Mouse (Mus musculus) heart, adult 2 months (tissue): Measurements from ENCODE around the gene Kif28. TPM values are rescaled to one million over a fixed set of nuclear protein-coding genes. Genes with fewer than 3 reads are reported as not detected.

Experiments
- DNase-seq, 2 experiments: peaks; one replicate each; pipeline ENCODE4 v3.0.0; 2021
- H3K27ac ChIP-seq: fragments of 200-600 bp; 2 replicates; pipeline ENCODE4 v1.8.1; 2022
- H3K27me3 ChIP-seq: fragments of 200-500 bp; 2 replicates; pipeline ENCODE4 v1.6.1; 2012; ENCODE audit warnings: mild to moderate bottlenecking, low read length, inconsistent platforms, mixed read lengths; ENCODE audit not compliant: control insufficient read depth, insufficient read depth
- H3K36me3 ChIP-seq: fragments of 200-500 bp; 2 replicates; pipeline ENCODE4 v1.6.1; 2012; ENCODE audit warnings: low read length, inconsistent platforms; ENCODE audit not compliant: control insufficient read depth, insufficient read depth
- H3K4me1 ChIP-seq: fragments of 200-500 bp; 2 replicates; pipeline ENCODE4 v1.6.1; 2011; ENCODE audit warnings: low read length; ENCODE audit not compliant: control insufficient read depth, insufficient read depth
- H3K4me3 ChIP-seq: fragments of 200-600 bp; 2 replicates; pipeline ENCODE4 v1.8.1; 2022
- H3K79me2 ChIP-seq: fragments of 200-500 bp; replicated peaks from 2 replicates; pipeline ENCODE4 v1.6.1; 2012; ENCODE audit warnings: mild to moderate bottlenecking, inconsistent platforms, low read length, moderate library complexity, mixed read lengths; ENCODE audit not compliant: control insufficient read depth, insufficient read depth
- H3K9ac ChIP-seq: fragments of 200-500 bp; 2 replicates; pipeline ENCODE4 v1.6.1; 2012; ENCODE audit warnings: low read depth, mild to moderate bottlenecking, control low read depth, inconsistent platforms, low read length, mixed read lengths
- CTCF ChIP-seq: fragments of 200-600 bp; IDR thresholded peaks from 2 replicates; pipeline ENCODE4 v1.8.1; 2022; ENCODE audit warnings: antibody characterized with exemption, mild to moderate bottlenecking, moderate library complexity
- EP300 ChIP-seq: fragments of 200-500 bp; IDR thresholded peaks from 2 replicates; pipeline ENCODE4 v1.6.1; 2011; ENCODE audit warnings: low read depth, low read length, control low read depth; ENCODE audit not compliant: insufficient read depth
- POLR2A ChIP-seq: fragments of 200-500 bp; IDR thresholded peaks from 2 replicates; pipeline ENCODE4 v1.6.1; 2011; ENCODE audit warnings: mild to moderate bottlenecking, low read depth, low read length, control low read depth; ENCODE audit not compliant: insufficient read depth
- WGBS: fragments of 180-500 bp; shearing (Covaris S2); methylation state at CpG from one replicate; pipeline ENCODE4 v1.1.7; 2018; 5-methylcytosine and 5-hydroxymethylcytosine counted together
- intact Hi-C: fragments of 180-260 bp; cut with DNase I; formaldehyde crosslinking; loops from one replicate; pipeline ENCODE4 v1.15.1; 2025
- polyA plus RNA-seq: library from polyadenylated mRNA; depleted of rRNA; stranded (reverse); fragments of >200 nt; gene quantifications from 2 replicates; pipeline ENCODE4 v1.2.3, GENCODE M21; 2012
- total RNA-seq, 2 experiments: library from RNA; stranded (reverse); gene quantifications; 2 replicates each; pipeline ENCODE4 v1.2.3; 2021

Gene Kif28
- total and polyA plus RNA-seq, 3 experiments = 0.25 to 0.66 (median 0.47) TPM

- TF ChIP-seq CTCF (no peak), POLR2A (no peak), EP300 (no peak)
- H3K27ac ChIP-seq = no peak overlapping the region
- H3K36me3 ChIP-seq = no peaks in the 10 kb centered on the region
- H3K4me3 ChIP-seq = no peak overlapping the region
- H3K9ac ChIP-seq = no peak overlapping the region
- 51% methylated on average over 6 of the region's 6 CpGs for WGBS
- H3K27me3 ChIP-seq = no peaks in the 10 kb centered on the region
- DNase-seq = no peak
- no peaks in the 10 kb centered on the region; the same call in 1 of the 2 replicates for H3K4me1 ChIP-seq
- no peaks in the 10 kb centered on the region for H3K79me2 ChIP-seq
- intact Hi-C loops = no loop called here
Measured at GRCm38 (mm10) chr1:179689479-179689878, 55.6 kb downstream of the Kif28 start.

GRCm38 (mm10) chr1:179688914-179689313 lies 56.2 kb downstream of the Kif28 start:
- 76% methylated on average over 5 of the region's 5 CpGs for WGBS
- intact Hi-C loops = no loop called here
- H3K36me3 ChIP-seq = no peaks in the 10 kb centered on the region
- H3K27ac ChIP-seq = no peak overlapping the region
- H3K79me2 ChIP-seq = no peaks in the 10 kb centered on the region
- H3K9ac ChIP-seq = no peak overlapping the region
- TF ChIP-seq CTCF = no peak
- TF ChIP-seq EP300 = no peak
- TF ChIP-seq POLR2A = no peak
- H3K4me3 ChIP-seq = no peak overlapping the region
- no peaks in the 10 kb centered on the region; the same call in 1 of the 2 replicates for H3K4me1 ChIP-seq
- no peak for DNase-seq
- H3K27me3 ChIP-seq = no peaks in the 10 kb centered on the region

- WGBS = 52% methylated on average over 6 of the region's 6 CpGs
- Histone ChIP-seq H3K27me3 (no peaks in the 10 kb centered on the region), H3K4me1 (no peaks in the 10 kb centered on the region; the same call in 1 of the 2 replicates), H3K79me2 (no peaks in the 10 kb centered on the region), H3K4me3 (no peak overlapping the region), H3K36me3 (no peaks in the 10 kb centered on the region), H3K9ac (no peak overlapping the region), H3K27ac (no peak overlapping the region)
- no peak for TF ChIP-seq EP300
- no peak for TF ChIP-seq CTCF
- TF ChIP-seq POLR2A = no peak
- no peak for DNase-seq
- intact Hi-C loops = no loop called here
Measured at GRCm38 (mm10) chr1:179688415-179688814, 56.7 kb downstream of the Kif28 start.

GRCm38 (mm10) chr1:179687966-179688365 lies 57.1 kb downstream of the Kif28 start:
- H3K27ac ChIP-seq = no peak overlapping the region
- intact Hi-C loops = no loop called here
- TF ChIP-seq CTCF = no peak
- TF ChIP-seq EP300 = no peak
- TF ChIP-seq POLR2A = no peak
- H3K27me3 ChIP-seq = no peaks in the 10 kb centered on the region
- WGBS = 98% methylated on average over 3 of the region's 3 CpGs
- no peaks in the 10 kb centered on the region for H3K36me3 ChIP-seq
- H3K4me3 ChIP-seq = no peak overlapping the region
- H3K4me1 ChIP-seq = no peaks in the 10 kb centered on the region; the same call in 1 of the 2 replicates
- DNase-seq = no peak
- H3K9ac ChIP-seq = no peak overlapping the region
- H3K79me2 ChIP-seq = no peaks in the 10 kb centered on the region

DNA sequence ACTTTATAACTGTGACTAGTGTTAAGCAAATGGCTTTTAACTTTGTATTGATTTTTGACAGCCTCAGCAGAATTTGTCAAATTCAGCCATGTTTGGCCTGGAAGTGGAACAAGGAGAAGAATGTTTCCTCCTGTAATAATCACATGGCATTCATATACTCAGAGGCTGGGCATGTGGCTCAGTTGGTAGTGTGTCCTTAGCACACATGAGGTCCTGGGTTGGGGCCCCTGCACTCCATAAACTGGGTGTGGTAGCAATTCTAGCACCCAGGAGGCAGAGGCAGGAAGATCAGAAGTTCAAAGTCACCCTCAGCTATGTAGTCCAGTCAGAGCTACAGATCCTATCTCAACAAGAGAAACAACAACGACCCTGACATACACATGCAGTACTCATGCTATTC lies 57.8 kb downstream of the Kif28 start:
- H3K27ac ChIP-seq = no peak overlapping the region
- intact Hi-C loops = no loop called here
- no peaks in the 10 kb centered on the region for H3K27me3 ChIP-seq
- no peaks in the 10 kb centered on the region; the same call in 1 of the 2 replicates for H3K4me1 ChIP-seq
- TF ChIP-seq POLR2A = no peak
- TF ChIP-seq EP300 = no peak
- no peak for TF ChIP-seq CTCF
- no peaks in the 10 kb centered on the region for H3K79me2 ChIP-seq
- WGBS = 63% methylated on average over 1 of the region's 1 CpGs
- H3K9ac ChIP-seq = no peak overlapping the region
- no peak overlapping the region for H3K4me3 ChIP-seq
- H3K36me3 ChIP-seq = no peaks in the 10 kb centered on the region
- DNase-seq = no peak

- intact Hi-C loops = no loop called here
- TF ChIP-seq POLR2A (no peak), CTCF (no peak), EP300 (no peak)
Measured at GRCm38 (mm10) chr1:179686781-179687180, 58.3 kb downstream of the Kif28 start.

More at GRCm38 (mm10) chr1:179686781-179687180, 58.3 kb downstream of the Kif28 start:
- H3K36me3 ChIP-seq = no peaks in the 10 kb centered on the region
- H3K4me3 ChIP-seq = no peak overlapping the region
- H3K4me1 ChIP-seq = no peaks in the 10 kb centered on the region; the same call in 1 of the 2 replicates
- no peaks in the 10 kb centered on the region for H3K79me2 ChIP-seq
- no peak for DNase-seq
- H3K9ac ChIP-seq = no peak overlapping the region
- no peak overlapping the region for H3K27ac ChIP-seq
- WGBS = 69% methylated on average over 5 of the region's 5 CpGs
- no peaks in the 10 kb centered on the region for H3K27me3 ChIP-seq
